Mouse (Mus musculus) testis, adult 2 months (tissue): ENCODE measurements around the gene Guk1.

ENCODE experiments used
- CTCF ChIP-seq: fragments of 200-500 bp; IDR thresholded peaks from 2 replicates; pipeline ENCODE4 v1.5.1; 2012; ENCODE audit warnings: low read depth, mild to moderate bottlenecking, inconsistent platforms, low read length, moderate library complexity; ENCODE audit not compliant: control insufficient read depth, insufficient read depth, insufficient replicate concordance
- POLR2A ChIP-seq: fragments of 200-500 bp; IDR thresholded peaks from 2 replicates; pipeline ENCODE4 v1.6.1; 2012; ENCODE audit warnings: low read depth, mild to moderate bottlenecking, inconsistent platforms, low read length, moderate library complexity; ENCODE audit not compliant: control insufficient read depth

- TF ChIP-seq POLR2A (no peak), CTCF (no peak)
Observed at GRCm38 (mm10) chr11:59218389-59218998, 26.5 kb upstream of the Guk1 start.
